Mouse (Mus musculus) midbrain, postnatal 0 days (tissue): ENCODE measurements around the gene Creb3l1. TPM values are rescaled to one million over a fixed set of nuclear protein-coding genes. Genes with fewer than 3 reads are reported as not detected.

ENCODE experiments used
- ATAC-seq: fragments of 200-750 bp; cut with Nextera tagmentation; 2 replicates; pipeline ENCODE4 v1.8.0; 2017; ENCODE audit warnings: moderate number of reproducible peaks, mild to moderate bottlenecking, moderate TSS enrichment, moderate library complexity; ENCODE audit not compliant: low FRiP score
- DNase-seq: peaks from one replicate; pipeline ENCODE4 v3.0.0-alpha.2; 2015; ENCODE audit warnings: low spot score
- H3K27ac ChIP-seq: fragments of 300-500 bp; sonication (generic); 2 replicates; pipeline ENCODE4 v1.5.1; 2014; ENCODE audit warnings: low read depth, mild to moderate bottlenecking, low read length, mixed read lengths
- H3K27me3 ChIP-seq: fragments of 300-500 bp; sonication (generic); 2 replicates; pipeline ENCODE4 v1.6.1; 2014; ENCODE audit warnings: low read length, control low read depth, mixed read lengths; ENCODE audit not compliant: insufficient read depth
- H3K36me3 ChIP-seq: fragments of 300-500 bp; sonication (generic); 2 replicates; pipeline ENCODE4 v1.6.1; 2014; ENCODE audit warnings: low read length, control low read depth, mixed read lengths; ENCODE audit not compliant: insufficient read depth
- H3K4me1 ChIP-seq: fragments of 300-500 bp; sonication (generic); 2 replicates; pipeline ENCODE4 v1.6.1; 2014; ENCODE audit warnings: mild to moderate bottlenecking, control low read depth, antibody characterized with exemption, low read length, mixed read lengths; ENCODE audit not compliant: insufficient read depth
- H3K4me2 ChIP-seq: fragments of 300-500 bp; sonication (generic); 2 replicates; pipeline ENCODE4 v1.6.1; 2014; ENCODE audit warnings: low read depth, mild to moderate bottlenecking, low read length, mixed read lengths; ENCODE audit not compliant: poor library complexity, severe bottlenecking
- H3K4me3 ChIP-seq: fragments of 300-500 bp; sonication (generic); 2 replicates; pipeline ENCODE4 v1.5.1; 2014; ENCODE audit warnings: low read depth, mild to moderate bottlenecking, low read length, moderate library complexity
- H3K9ac ChIP-seq: fragments of 300-500 bp; sonication (generic); replicated peaks from 2 replicates; pipeline ENCODE4 v1.6.1; 2014; ENCODE audit warnings: mild to moderate bottlenecking, low read length, moderate library complexity, mixed read lengths; ENCODE audit not compliant: poor library complexity, severe bottlenecking
- H3K9me3 ChIP-seq: fragments of 300-500 bp; sonication (generic); 2 replicates; pipeline ENCODE4 v1.6.1; 2016; ENCODE audit warnings: low read length, control low read depth
- CTCF ChIP-seq: IDR thresholded peaks from 2 replicates; pipeline ENCODE4 v1.5.1; 2016; ENCODE audit warnings: antibody characterized with exemption, mild to moderate bottlenecking
- WGBS: fragments of 180-500 bp; shearing (Covaris S2); extraction: QIAGEN DNeasy Blood & Tissue Kit; methylation state at CpG from one replicate; pipeline ENCODE4 v1.1.7; 2014; 5-methylcytosine and 5-hydroxymethylcytosine counted together
- microRNA-seq: library from miRNA; unstranded; fragments of <30 nt; microRNA quantifications from one replicate; pipeline ENCODE4, GENCODE M21; 2016; ENCODE audit warnings: borderline number of aligned reads
- polyA plus RNA-seq: library from polyadenylated mRNA; unstranded; fragments of >200 nt; fragmentation: Nextera tagmentation; extraction: Ambion mirVana; gene quantifications from 2 replicates; pipeline ENCODE4 v1.2.1, GENCODE M21; 2015
- total RNA-seq: library from RNA; depleted of rRNA; stranded (reverse); fragments of >200 nt; gene quantifications from 2 replicates; pipeline ENCODE4 v1.2.3, GENCODE M21; 2014; rRNA removed

The Creb3l1 gene
- total and polyA plus RNA-seq, 2 experiments from 2014 or later: 2.7 to 3.2 TPM

GRCm38 (mm10) chr2:91934826-91935525, 89.3 kb downstream of the Creb3l1 start:
- WGBS: 87% methylated on average over 9 of the region's 9 CpGs
- ATAC-seq: no peak
- DNase-seq: no peak
- H3K36me3 ChIP-seq: peaks cover 43% of the 10 kb centered on the region
- no peak overlapping the region for H3K4me3 ChIP-seq
- H3K9ac ChIP-seq: no peak overlapping the region
- TF ChIP-seq CTCF: no peak
- H3K4me1 ChIP-seq: no peaks in the 10 kb centered on the region; the same call in 1 of the 2 replicates
- no peaks in the 10 kb centered on the region for H3K9me3 ChIP-seq
- 0 out of 2 replicates have a peak, but pooled peaks cover 3% of the 10 kb centered on the region for H3K27me3 ChIP-seq
- no peak overlapping the region for H3K4me2 ChIP-seq
- H3K27ac ChIP-seq: no peak overlapping the region

- Histone ChIP-seq H3K4me1 (no peaks in the 10 kb centered on the region; the same call in 1 of the 2 replicates), H3K27me3 (0 out of 2 replicates have a peak, but pooled peaks cover 3% of the 10 kb centered on the region), H3K9me3 (no peaks in the 10 kb centered on the region), H3K4me2 (no peak overlapping the region), H3K9ac (no peak overlapping the region), H3K4me3 (no peak overlapping the region), H3K27ac (no peak overlapping the region), H3K36me3 (peaks cover 33% of the 10 kb centered on the region)
- no peak for ATAC-seq
- WGBS: 60% methylated on average over 6 of the region's 8 CpGs
- TF ChIP-seq CTCF: no peak
- no peak for DNase-seq
These were observed 90.3 kb downstream of the Creb3l1 start for GRCm38 (mm10) chr2:91934016-91934415.

GRCm38 (mm10) chr2:91933471-91933870, 90.8 kb downstream of the Creb3l1 start:
- H3K4me3 ChIP-seq: no peak overlapping the region
- peaks cover 30% of the 10 kb centered on the region for H3K36me3 ChIP-seq
- WGBS: 53% methylated on average over 9 of the region's 9 CpGs
- no peaks in the 10 kb centered on the region; the same call in 1 of the 2 replicates for H3K4me1 ChIP-seq
- no peak overlapping the region for H3K27ac ChIP-seq
- TF ChIP-seq CTCF: no peak
- H3K27me3 ChIP-seq: 0 out of 2 replicates have a peak, but pooled peaks cover 3% of the 10 kb centered on the region
- no peak overlapping the region for H3K4me2 ChIP-seq
- ATAC-seq: no peak
- no peak for DNase-seq
- no peaks in the 10 kb centered on the region for H3K9me3 ChIP-seq
- H3K9ac ChIP-seq: no peak overlapping the region

- no peak for ATAC-seq
- no peaks in the 10 kb centered on the region; the same call in 1 of the 2 replicates for H3K4me1 ChIP-seq
- H3K9ac ChIP-seq: no peak overlapping the region
- peaks cover 24% of the 10 kb centered on the region for H3K36me3 ChIP-seq
- WGBS: 22% methylated on average over 6 of the region's 6 CpGs
- no peak for DNase-seq
- no peak overlapping the region for H3K27ac ChIP-seq
- H3K4me3 ChIP-seq: no peak overlapping the region
- H3K4me2 ChIP-seq: no peak overlapping the region
- H3K9me3 ChIP-seq: no peaks in the 10 kb centered on the region
- 0 out of 2 replicates have a peak, but pooled peaks cover 3% of the 10 kb centered on the region for H3K27me3 ChIP-seq
- TF ChIP-seq CTCF: no peak
These were observed 91.5 kb downstream of the Creb3l1 start for GRCm38 (mm10) chr2:91932737-91933350.

Small RNAs within 50 kb of the gene (microRNA-seq; reads per million reads assigned to microRNA genes)
- gene Mir6999: not detected

Other genes starting within 250 kb of the Creb3l1 start
- gene Chrm4, start 97.3 kb downstream of the Creb3l1 start, total RNA-seq: 1.8 and 4.0 TPM in 2 replicates
- gene Chrm4, start 97.3 kb downstream of the Creb3l1 start, polyA plus RNA-seq: 0.25 and 0.34 TPM in 2 replicates
- gene Mdk, start 92.2 kb downstream of the Creb3l1 start, total RNA-seq: 39.0 and 40.8 TPM in 2 replicates
- 71.0 and 71.4 TPM in 2 replicates for gene Mdk, start 92.2 kb downstream of the Creb3l1 start, polyA plus RNA-seq
- 0.11 TPM in 1 of 2 replicates, not detected in the other for gene Gm9821, start 78.8 kb downstream of the Creb3l1 start, total RNA-seq
- 0.14 TPM in 1 of 2 replicates, not detected in the other for gene Gm9821, start 78.8 kb downstream of the Creb3l1 start, polyA plus RNA-seq
- 99.8 and 144 TPM in 2 replicates for gene Dgkz, start 48.6 kb downstream of the Creb3l1 start, total RNA-seq
- gene Dgkz, start 48.6 kb downstream of the Creb3l1 start, polyA plus RNA-seq: 35.1 and 36.6 TPM in 2 replicates
- gene Phf21a, start 68.6 kb upstream of the Creb3l1 start, total RNA-seq: 41.3 and 117 TPM in 2 replicates
- gene Phf21a, start 68.6 kb upstream of the Creb3l1 start, polyA plus RNA-seq: 24.1 and 31.7 TPM in 2 replicates